8 mouse cellular contexts compared by ENCODE assay signal in the genomic region with DNA sequence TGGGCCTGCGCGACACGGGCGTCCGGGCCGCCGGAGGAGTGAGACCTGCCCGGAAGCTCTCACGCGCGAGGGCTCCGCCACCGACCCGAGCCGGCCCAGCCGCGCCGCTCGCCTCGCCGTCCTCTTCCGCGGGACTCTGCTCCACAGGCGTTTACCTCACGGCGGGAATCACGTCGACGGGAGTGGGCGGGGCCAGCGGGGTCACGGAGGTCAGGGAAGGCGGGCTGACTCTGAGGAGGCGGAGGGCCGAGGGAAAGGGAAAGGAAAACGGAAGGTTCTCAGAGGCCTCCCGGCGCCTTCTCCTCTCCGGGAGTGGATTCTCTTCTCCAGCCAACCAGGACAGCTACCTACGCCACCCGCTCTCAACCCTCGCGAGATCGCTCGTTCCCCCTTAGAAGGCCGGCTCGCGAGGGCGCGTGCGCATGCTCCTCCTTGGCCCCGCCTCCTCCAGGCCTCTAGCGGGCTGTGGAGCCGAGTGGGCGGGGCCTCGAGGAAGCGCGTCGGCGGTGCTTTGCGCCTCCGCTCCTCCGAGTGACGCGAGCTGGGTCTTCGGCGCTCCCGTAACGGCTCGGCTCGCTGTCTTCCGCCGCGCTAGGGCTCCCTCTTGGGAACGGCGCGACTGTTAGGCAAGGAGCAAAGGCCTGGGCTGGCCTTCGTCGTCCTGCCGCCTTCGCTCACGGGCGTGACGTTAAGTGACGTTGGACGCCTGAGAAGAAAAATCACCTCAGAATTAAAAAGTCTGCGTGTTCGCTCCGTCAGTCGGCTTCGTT. TPM values are rescaled to one million over a fixed set of nuclear protein-coding genes. Genes with fewer than 3 reads are reported as not detected.
DNase-seq lines count a peak whose midpoint lies in the region; ATAC-seq and TF ChIP-seq lines count a peak whose summit lies in the region.
"Not testable (repeated sequence)": the region's sequence is repeated elsewhere in the genome, so short reads cannot be mapped to it uniquely, and the experiment has no call there.

Smarca5 (minus strand) TSS at position 343 of the 770 bp plus-strand sequence.

- peak within 1 kb of the TSS; percentile 71 for H3K9ac ChIP-seq in forebrain, postnatal 0 days
- H3K9ac ChIP-seq in lung, embryonic 14.5 days, result peak within 1 kb of the TSS; percentile 94

- peak; percentile 76 for DNase-seq in MEL-GATA-1-ER (ENCODE audit: extremely low read depth, low read depth)
- peak; percentile 94 to 99 for DNase-seq in cerebellum, adult 2 months
- DNase-seq in forebrain, postnatal 0 days, result peak; percentile 95
- peak; percentile 97 for DNase-seq in heart, postnatal 4 days
- DNase-seq in layer of hippocampus, adult 8-10 months (ENCODE audit: low spot score in 2 of 2), result peak; percentile 93
- peak; percentile 95 for DNase-seq in lung, embryonic 14.5 days
- DNase-seq in testis, postnatal 14 days (ENCODE audit: low spot score), result peak; percentile 95

- TF ChIP-seq CTCF in cerebellum, adult 2 months (IDR thresholded peaks at IDR 0.05; ENCODE audit: borderline replicate concordance, insufficient read depth, low read depth, low read length), result not testable (repeated sequence)
- peak; percentile 41 for TF ChIP-seq CTCF in forebrain, postnatal 0 days (IDR thresholded peaks at IDR 0.05; ENCODE audit: low read depth)
- TF ChIP-seq CTCF in lung, embryonic 14.5 days (IDR thresholded peaks at IDR 0.05; ENCODE audit: low read depth), result 0 out of 2 replicates have a peak, but pooled peaks have one; percentile 20

- peak; percentile 74 for TF ChIP-seq POLR2A in cerebellum, adult 2 months (IDR thresholded peaks at IDR 0.05; ENCODE audit: borderline replicate concordance, insufficient read depth, low read length)

- peak; percentile 97 for ATAC-seq in forebrain, postnatal 0 days
- ATAC-seq in lung, embryonic 14.5 days (ENCODE audit: insufficient read depth), result peak; percentile 98
- ATAC-seq in neutrophil, adult 5-6 weeks (ENCODE audit: extremely low read depth, insufficient number of reproducible peaks, low FRiP score, poor library complexity, severe bottlenecking), result peak; percentile 93

- not testable (repeated sequence) for H3K4me1 ChIP-seq in cerebellum, adult 2 months (ENCODE audit: control insufficient read depth, insufficient read depth, low read length); forebrain, postnatal 0 days (ENCODE audit: insufficient read depth); lung, embryonic 14.5 days (ENCODE audit: insufficient read depth)

- H3K36me3 ChIP-seq in forebrain, postnatal 0 days (ENCODE audit: insufficient read depth), result not testable (repeated sequence)
- peaks cover 14% of the 10 kb centered on the region for H3K36me3 ChIP-seq in lung, embryonic 14.5 days (ENCODE audit: insufficient read depth)

- 2% methylated on average over 81 of the region's 91 CpGs for WGBS in cerebellum, adult 2 months
- WGBS in forebrain, postnatal 0 days, result 2% methylated on average over 66 of the region's 91 CpGs
- WGBS in lung, embryonic 14.5 days, result 1% methylated on average over 79 of the region's 91 CpGs

- H3K27ac ChIP-seq in cerebellum, adult 2 months (ENCODE audit: insufficient read depth, low read length), result peak within 1 kb of the TSS; percentile 82
- peak within 1 kb of the TSS; percentile 91 for H3K27ac ChIP-seq in forebrain, postnatal 0 days (ENCODE audit: low read depth, low read length)
- peak within 1 kb of the TSS; percentile 99 for H3K27ac ChIP-seq in lung, embryonic 14.5 days (ENCODE audit: low read depth)

- H3K4me2 ChIP-seq in forebrain, postnatal 0 days (ENCODE audit: low read depth), result peak within 1 kb of the TSS; percentile 78
- H3K4me2 ChIP-seq in lung, embryonic 14.5 days, result peak within 1 kb of the TSS; percentile 84

- not testable (repeated sequence) for H3K27me3 ChIP-seq in cerebellum, adult 2 months (ENCODE audit: control insufficient read depth, insufficient read depth, low read length); forebrain, postnatal 0 days (ENCODE audit: insufficient read depth, low read length); lung, embryonic 14.5 days (ENCODE audit: insufficient read depth, low read length)

- H3K9me3 ChIP-seq in forebrain, postnatal 0 days (ENCODE audit: low read length); lung, embryonic 14.5 days (ENCODE audit: low read depth, low read length): not testable (repeated sequence)

- H3K4me3 ChIP-seq in cerebellum, adult 2 months (replicated peaks; ENCODE audit: insufficient read depth, low read depth, low read length), result peak within 1 kb of the TSS; percentile 96
- H3K4me3 ChIP-seq in forebrain, postnatal 0 days (ENCODE audit: low read depth, low read length), result peak within 1 kb of the TSS; percentile 68
- H3K4me3 ChIP-seq in lung, embryonic 14.5 days (ENCODE audit: low read depth, low read length), result peak within 1 kb of the TSS; percentile 90

RNA-seq across cellular contexts. Expression of gene Smarca5, which starts in this region (rescaled TPM):
- 18.9 and 20.7 TPM in 2 replicates for polyA plus RNA-seq in cerebellum, adult 2 months (2012; rRNA removed)
- total RNA-seq in forebrain, postnatal 0 days (2014; rRNA removed), result 36.9 and 46.7 TPM in 2 replicates
- 25.6 and 33.3 TPM in 2 replicates for polyA plus RNA-seq in forebrain, postnatal 0 days (2015; fragmentation: Nextera tagmentation; extraction: Ambion mirVana)
- total RNA-seq in heart, postnatal 4 days (2021), result 10 to 100 TPM; 43.4 to 44.8 TPM
- 10 to 100 TPM; 52.2 to 60.2 (median 56.5) TPM for total RNA-seq in layer of hippocampus, adult 8-10 months (2022)
- 103 and 106 TPM in 2 replicates for polyA plus RNA-seq in lung, embryonic 14.5 days (2014; fragmentation: Nextera tagmentation; extraction: Ambion mirVana)
- total RNA-seq in neutrophil, adult 5-6 weeks (2017), result 141 and 148 TPM in 2 replicates

Comparison
In these comparisons a context has a peak if more than half of its experiments do, and no peak if none do; other contexts are left out.
1. Peak in every context shown above with its lines: DNase-seq, ATAC-seq, H3K4me3 ChIP-seq and H3K27ac ChIP-seq.